Mouse (Mus musculus) thymus, adult 18-20 months (tissue): ENCODE measurements around the gene Ubl4a.
"Not testable (repeated sequence)": the region's sequence is repeated elsewhere in the genome, so short reads cannot be mapped to it uniquely, and the experiment has no call there.

Experiments used
- DNase-seq, 2 experiments: peaks; one replicate each; pipeline ENCODE4 v3.0.0; 2022; ENCODE audit warnings: mixed read lengths in 2 of 2

Ubl4a gene

GRCm38 (mm10) chrX:74372888-74373549, at the start of gene Ubl4a, which contains the start of gene Slc10a3:
Gene Ubl4a, minus strand, starts transcription at chrX:74373218.
Gene Slc10a3, minus strand, starts transcription at chrX:74373349.
- peak; percentile 75 to 83 for DNase-seq

DNA sequence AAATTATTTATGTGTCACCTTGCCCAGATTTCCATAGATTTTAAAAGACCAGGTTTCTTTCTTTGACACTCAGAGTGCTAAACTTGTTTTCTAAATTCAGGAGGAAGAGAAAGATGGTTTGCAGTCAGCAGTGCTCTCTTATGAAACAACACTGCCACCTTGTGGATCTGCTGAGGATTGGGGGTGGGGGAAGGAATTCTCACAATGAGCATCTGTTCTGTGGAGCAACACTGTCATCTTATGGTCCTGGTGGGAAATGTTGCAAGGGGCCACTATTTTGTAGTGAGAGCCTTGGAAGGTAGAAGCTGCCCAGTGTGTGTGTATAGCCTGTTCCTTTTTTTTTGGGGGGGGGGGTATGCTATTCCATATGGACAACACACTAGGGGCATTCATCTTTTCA, 40.4 kb upstream of the Ubl4a start:
- peak; percentile 26 to 53 for DNase-seq

- DNase-seq, result no peak
These were observed 35.3 kb upstream of the Ubl4a start for GRCm38 (mm10) chrX:74408340-74408739.

DNA sequence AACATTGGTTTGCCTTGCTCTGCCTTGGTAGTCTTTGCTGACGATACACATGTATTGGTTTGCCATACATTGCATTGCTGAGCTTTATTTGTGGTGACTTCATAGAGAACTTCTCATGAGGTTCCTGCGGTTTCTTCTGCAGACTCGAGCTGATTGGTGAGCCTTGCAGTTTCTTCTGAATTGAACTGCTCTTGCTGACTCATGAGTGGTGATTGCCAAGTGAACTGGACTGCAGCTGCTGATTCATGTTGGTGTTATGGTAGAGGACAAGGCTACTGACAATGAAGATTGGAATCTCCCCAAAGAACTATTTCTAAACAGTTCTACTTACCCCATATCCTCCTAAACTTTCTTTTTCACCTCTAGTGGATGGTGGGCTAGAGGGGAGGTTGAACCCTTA, 27.1 kb upstream of the Ubl4a start:
- no peak for DNase-seq

DNA sequence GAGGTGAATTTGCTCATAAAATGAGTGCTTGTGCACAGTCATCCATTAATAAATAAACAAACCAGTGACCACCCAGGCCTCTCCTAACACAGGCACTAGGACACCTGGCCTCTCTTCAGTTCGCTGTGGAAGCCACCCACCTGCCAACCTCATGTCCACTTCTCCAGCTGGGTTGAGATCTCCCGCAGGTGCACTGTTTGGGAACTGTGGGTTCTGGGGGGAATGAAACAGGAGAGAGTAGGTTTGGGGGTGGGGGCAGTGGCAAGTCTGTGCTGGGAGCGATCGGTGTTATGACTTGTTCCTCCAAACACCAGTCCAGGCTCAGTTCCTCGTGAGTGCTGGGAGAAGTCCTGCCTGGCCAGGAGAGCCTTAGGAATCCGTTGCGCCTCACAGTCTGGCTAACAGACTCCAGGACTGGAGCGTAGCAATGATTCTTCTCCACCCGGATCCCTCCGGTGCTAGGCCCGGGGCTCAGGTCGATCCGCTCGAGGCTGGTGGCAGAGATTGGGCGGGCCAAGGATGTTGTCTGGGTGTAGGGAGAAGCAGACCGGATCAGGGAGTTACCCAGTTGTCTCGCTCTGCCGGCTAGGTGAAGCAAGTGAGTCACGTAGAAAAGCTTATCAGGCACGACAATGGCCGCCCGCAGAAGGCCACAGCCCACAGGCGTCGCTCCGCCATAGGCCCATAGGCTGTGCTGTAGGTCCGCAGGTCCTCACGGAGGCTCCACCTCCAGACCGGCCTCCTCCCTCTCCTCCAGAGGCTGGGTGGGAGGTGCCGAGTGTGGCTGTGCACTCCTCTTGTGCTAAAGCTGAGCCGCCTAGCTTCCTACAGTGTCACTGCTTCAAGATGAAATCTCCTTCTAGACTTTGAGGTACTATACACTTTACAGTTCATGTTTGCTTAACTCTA, 19.8 kb upstream of the Ubl4a start, which contains the start of the genes Fam3a and Ikbkg:
TSS of gene Fam3a (minus strand) at position 738 of the 909 bp plus-strand sequence.
TSS of gene Ikbkg (plus strand) at position 756 of the 909 bp plus-strand sequence.
- DNase-seq, result peak; percentile 79 to 82

GRCm38 (mm10) chrX:74388153-74388552, 15.1 kb upstream of the Ubl4a start:
- DNase-seq, result no peak

DNA sequence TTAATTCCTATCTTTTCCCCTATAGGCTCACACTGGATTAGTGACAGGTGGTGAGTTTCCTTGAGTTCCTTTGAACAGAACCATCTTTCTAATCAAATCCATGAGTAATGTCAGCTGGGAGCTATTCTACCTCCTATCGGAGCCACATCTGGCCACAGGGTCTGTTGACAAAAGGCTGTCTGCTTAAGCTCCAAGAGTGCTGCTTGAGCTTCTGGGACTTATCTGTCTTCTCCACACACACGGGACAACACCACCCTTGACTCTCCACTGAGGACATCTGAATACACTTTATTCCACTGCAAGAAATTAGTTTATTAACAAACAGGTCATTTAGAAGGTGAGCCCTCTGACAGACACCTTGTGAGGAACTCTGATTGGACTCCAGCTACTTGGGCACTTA, 11.4 kb upstream of the Ubl4a start:
- no peak for DNase-seq

DNA sequence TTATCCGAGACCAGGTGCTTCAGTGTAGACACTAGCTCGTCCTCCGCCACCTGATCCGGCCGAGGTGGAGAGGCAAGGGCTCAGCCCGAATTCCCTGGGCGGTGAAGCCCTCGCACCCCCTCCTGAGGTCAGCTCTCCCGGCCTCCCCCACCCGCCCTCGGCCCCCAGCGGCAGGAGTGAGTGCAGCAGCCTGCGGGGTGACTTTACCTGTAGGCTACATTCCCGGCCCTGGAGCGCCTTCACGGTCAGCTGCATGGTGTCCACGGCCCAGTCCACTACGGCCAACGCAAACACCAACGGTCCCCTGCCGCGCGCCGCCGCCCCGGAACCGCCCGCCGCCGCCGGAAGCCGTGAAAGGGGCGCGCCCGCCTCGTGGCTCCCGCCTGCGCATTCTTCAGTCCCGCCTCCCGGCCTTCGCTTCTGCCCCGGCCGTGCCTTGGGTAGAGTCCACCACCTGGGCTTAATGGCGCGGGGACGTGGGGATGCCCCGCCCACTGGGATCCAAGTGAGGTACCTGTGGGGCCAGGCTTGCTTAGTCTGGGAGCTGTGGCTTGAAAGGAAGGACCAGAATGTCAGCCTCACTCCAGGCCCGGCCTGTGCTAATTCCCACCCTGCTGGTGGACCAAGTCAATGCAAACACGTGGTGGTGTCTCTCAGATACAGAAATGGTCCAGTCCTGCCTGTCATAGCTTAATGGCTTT, 4.7 kb downstream of the Ubl4a start:
- DNase-seq, result peak; percentile 30 to 41

- no peak for DNase-seq
These were observed 5.5 kb downstream of the Ubl4a start for GRCm38 (mm10) chrX:74367512-74367911.

- no peak for DNase-seq
These were observed 13.8 kb downstream of the Ubl4a start for GRCm38 (mm10) chrX:74359171-74359570.

DNA sequence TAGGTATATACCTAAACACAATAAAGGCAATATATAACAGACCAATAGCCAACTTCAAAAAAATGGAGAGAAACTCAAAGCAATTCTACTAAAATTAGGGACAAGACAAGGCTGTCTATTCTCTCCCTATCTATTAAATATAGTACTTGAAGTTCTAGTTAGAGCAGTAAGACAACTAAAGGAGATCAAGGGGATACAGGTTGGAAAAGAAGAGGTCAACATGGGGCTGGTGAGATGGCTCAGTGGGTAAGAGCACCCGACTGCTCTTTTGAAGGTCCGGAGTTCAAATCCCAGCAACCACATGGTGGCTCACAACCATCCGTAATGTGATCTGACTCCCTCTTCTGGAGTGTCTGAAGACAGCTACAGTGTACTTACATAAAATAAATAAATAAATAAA, 15.9 kb downstream of the Ubl4a start:
- DNase-seq, result not testable (repeated sequence)

GRCm38 (mm10) chrX:74353467-74353770, 19.6 kb downstream of the Ubl4a start, which contains the start of gene Lage3:
Gene Lage3, minus strand, starts transcription at chrX:74353618.
- peak; percentile 65 to 75 for DNase-seq

- DNase-seq, result no peak
These were observed 20.2 kb downstream of the Ubl4a start for GRCm38 (mm10) chrX:74352645-74353466.

DNA sequence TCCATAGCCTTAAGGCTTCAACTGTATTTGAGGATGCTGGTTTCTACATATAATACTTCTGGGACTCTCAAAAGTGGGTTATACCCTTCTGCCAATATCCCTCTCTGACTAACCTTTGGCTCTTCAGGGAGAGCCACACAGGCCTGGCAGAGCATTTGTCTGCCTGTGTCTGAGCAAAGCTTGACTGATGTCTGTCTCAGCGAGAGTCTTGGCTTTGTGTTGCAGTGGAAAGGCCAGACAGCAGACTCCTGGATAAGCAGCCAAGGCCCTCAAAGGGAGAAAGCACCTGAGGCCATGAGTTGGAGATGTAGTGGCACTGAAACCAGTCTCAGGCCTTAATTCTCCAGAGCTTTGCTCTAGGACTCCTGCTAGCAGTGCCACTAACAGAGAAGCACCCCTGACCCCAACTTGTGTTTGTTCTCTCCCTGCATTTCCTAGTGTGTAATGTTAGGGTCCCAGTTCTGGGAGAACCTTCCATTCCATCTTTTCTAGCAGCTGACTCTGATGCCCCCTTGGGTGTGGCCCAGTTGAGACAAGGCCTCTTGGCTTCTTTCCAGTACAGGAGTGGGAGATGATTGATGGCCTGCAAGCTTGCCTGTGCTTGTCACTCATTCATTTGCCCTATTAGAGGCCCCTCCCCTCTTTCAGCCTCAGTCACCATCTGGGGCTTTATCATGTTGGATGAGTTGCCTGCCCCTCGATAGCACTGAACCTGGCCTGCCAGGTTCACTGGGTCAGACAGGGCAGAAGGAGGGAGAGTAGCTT, 42.7 kb downstream of the Ubl4a start:
- no peak for DNase-seq

GRCm38 (mm10) chrX:74329215-74329671, 43.8 kb downstream of the Ubl4a start:
- DNase-seq, result no peak

- DNase-seq, result peak; percentile 8 to 28
These were observed 44.3 kb downstream of the Ubl4a start, which contains the start of gene Plxna3 for GRCm38 (mm10) chrX:74328725-74329161. Gene Plxna3, plus strand, starts transcription at chrX:74329066.
